Mouse (Mus musculus) heart, adult 2 months (tissue): ENCODE measurements around the gene Nfatc2. TPM values are rescaled to one million over a fixed set of nuclear protein-coding genes. Genes with fewer than 3 reads are reported as not detected.
A peak's percentile ranks its signal among the peaks of the same experiment; 100 is the strongest.

Experiments used
- DNase-seq, 2 experiments: peaks; one replicate each; pipeline ENCODE4 v3.0.0; 2021
- H3K27ac ChIP-seq: fragments of 200-600 bp; 2 replicates; pipeline ENCODE4 v1.8.1; 2022
- H3K27me3 ChIP-seq: fragments of 200-500 bp; 2 replicates; pipeline ENCODE4 v1.6.1; 2012; ENCODE audit warnings: mild to moderate bottlenecking, low read length, inconsistent platforms, mixed read lengths; ENCODE audit not compliant: control insufficient read depth, insufficient read depth
- H3K36me3 ChIP-seq: fragments of 200-500 bp; 2 replicates; pipeline ENCODE4 v1.6.1; 2012; ENCODE audit warnings: low read length, inconsistent platforms; ENCODE audit not compliant: control insufficient read depth, insufficient read depth
- H3K4me1 ChIP-seq: fragments of 200-500 bp; 2 replicates; pipeline ENCODE4 v1.6.1; 2011; ENCODE audit warnings: low read length; ENCODE audit not compliant: control insufficient read depth, insufficient read depth
- H3K4me3 ChIP-seq: fragments of 200-600 bp; 2 replicates; pipeline ENCODE4 v1.8.1; 2022
- H3K79me2 ChIP-seq: fragments of 200-500 bp; replicated peaks from 2 replicates; pipeline ENCODE4 v1.6.1; 2012; ENCODE audit warnings: mild to moderate bottlenecking, inconsistent platforms, low read length, moderate library complexity, mixed read lengths; ENCODE audit not compliant: control insufficient read depth, insufficient read depth
- H3K9ac ChIP-seq: fragments of 200-500 bp; 2 replicates; pipeline ENCODE4 v1.6.1; 2012; ENCODE audit warnings: low read depth, mild to moderate bottlenecking, control low read depth, inconsistent platforms, low read length, mixed read lengths
- CTCF ChIP-seq: fragments of 200-600 bp; IDR thresholded peaks from 2 replicates; pipeline ENCODE4 v1.8.1; 2022; ENCODE audit warnings: antibody characterized with exemption, mild to moderate bottlenecking, moderate library complexity
- EP300 ChIP-seq: fragments of 200-500 bp; IDR thresholded peaks from 2 replicates; pipeline ENCODE4 v1.6.1; 2011; ENCODE audit warnings: low read depth, low read length, control low read depth; ENCODE audit not compliant: insufficient read depth
- POLR2A ChIP-seq: fragments of 200-500 bp; IDR thresholded peaks from 2 replicates; pipeline ENCODE4 v1.6.1; 2011; ENCODE audit warnings: mild to moderate bottlenecking, low read depth, low read length, control low read depth; ENCODE audit not compliant: insufficient read depth
- WGBS: fragments of 180-500 bp; shearing (Covaris S2); methylation state at CpG from one replicate; pipeline ENCODE4 v1.1.7; 2018; 5-methylcytosine and 5-hydroxymethylcytosine counted together
- intact Hi-C: fragments of 180-260 bp; cut with DNase I; formaldehyde crosslinking; loops from one replicate; pipeline ENCODE4 v1.15.1; 2025
- polyA plus RNA-seq: library from polyadenylated mRNA; depleted of rRNA; stranded (reverse); fragments of >200 nt; gene quantifications from 2 replicates; pipeline ENCODE4 v1.2.3, GENCODE M21; 2012
- total RNA-seq, 2 experiments: library from RNA; stranded (reverse); gene quantifications; 2 replicates each; pipeline ENCODE4 v1.2.3; 2021

Nfatc2 gene
- total and polyA plus RNA-seq, 3 experiments = 11.2 to 18.3 (median 12.8) TPM

DNA sequence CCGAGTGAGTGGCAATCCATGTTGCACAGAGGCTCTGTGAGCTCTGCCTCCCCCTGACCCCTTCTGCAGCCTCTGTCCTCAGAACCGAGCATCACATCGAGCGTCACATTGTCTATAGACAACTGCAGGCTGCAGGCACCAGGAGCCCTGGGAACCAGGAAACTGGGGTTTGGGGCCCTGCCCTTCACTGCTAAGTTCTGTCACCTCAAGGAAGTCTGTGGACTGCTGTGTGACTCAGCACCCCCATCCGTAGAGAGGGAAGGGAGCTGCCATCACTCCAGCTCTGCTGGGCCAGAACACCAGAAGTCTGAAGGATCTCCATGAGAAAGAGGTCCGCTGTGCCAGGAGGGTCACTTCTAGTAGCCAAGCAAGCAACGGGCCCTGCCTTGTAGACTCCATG is 84.7 kb downstream of the Nfatc2 start:
- Histone ChIP-seq H3K36me3 (peaks cover 2% of the 10 kb centered on the region; the same call in 1 of the 2 replicates), H3K27ac (no peak overlapping the region), H3K9ac (no peak overlapping the region), H3K27me3 (no peaks in the 10 kb centered on the region), H3K4me3 (no peak overlapping the region), H3K4me1 (peaks cover 4% of the 10 kb centered on the region), H3K79me2 (no peaks in the 10 kb centered on the region)
- 83% methylated on average over 7 of the region's 7 CpGs for WGBS
- TF ChIP-seq EP300 = no peak
- no peak for TF ChIP-seq POLR2A
- TF ChIP-seq CTCF = no peak
- DNase-seq = no peak
- intact Hi-C loops = loop anchor here (5.0 kb wide), 1 partner anchor 39 kb away; no protein-coding TSS in a partner anchor

DNA sequence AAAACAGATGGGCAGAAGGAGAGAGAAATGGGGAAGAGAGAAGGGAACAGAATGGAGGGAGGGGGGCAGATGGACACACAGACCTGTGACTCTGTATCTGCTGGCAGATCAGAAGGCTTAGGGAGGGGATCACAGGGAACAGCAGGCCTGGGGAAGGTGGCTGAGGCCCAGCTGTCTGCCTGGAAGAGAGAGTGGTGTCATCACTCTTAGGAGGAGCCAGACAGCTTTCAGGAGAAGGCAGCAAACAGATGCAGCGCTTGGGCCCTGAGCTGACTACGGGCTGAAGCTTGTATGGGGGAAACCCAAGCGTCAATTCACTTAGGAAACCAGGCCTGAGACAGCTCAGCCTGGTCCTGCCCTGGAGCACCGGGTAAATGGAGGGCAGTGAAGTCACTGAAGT is 86.0 kb downstream of the Nfatc2 start:
- intact Hi-C loops = loop anchor here (5.0 kb wide), 1 partner anchor 38 kb away; no protein-coding TSS in a partner anchor

DNA sequence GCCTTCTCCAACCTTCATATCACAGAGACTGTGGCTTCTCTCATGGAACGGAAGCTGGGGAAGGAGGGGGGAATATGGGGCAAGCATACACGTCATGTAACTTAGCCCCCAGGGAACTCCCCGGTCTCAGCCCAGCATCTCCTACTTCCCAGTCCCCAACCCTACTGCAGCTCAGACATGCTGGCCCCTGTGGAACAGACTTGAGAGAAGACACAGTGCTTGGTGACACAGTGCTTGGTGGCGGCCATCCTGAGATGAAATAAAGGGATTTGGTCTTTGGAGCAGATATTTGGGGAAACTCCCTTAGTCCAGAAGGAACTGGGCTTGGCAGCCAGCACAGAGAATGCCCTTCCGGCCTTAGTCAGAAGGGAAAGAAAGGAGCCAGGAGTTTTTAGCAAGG is 87.3 kb downstream of the Nfatc2 start:
- H3K4me3 ChIP-seq = no peak overlapping the region
- WGBS = 60% methylated on average over 5 of the region's 5 CpGs
- intact Hi-C loops = no loop called here
- H3K4me1 ChIP-seq = peaks cover 3% of the 10 kb centered on the region
- no peak for TF ChIP-seq POLR2A
- no peak for TF ChIP-seq EP300
- TF ChIP-seq CTCF = no peak
- peak in 1 of 2 experiments; percentile 37 for DNase-seq
- H3K9ac ChIP-seq = no peak overlapping the region
- peaks cover 2% of the 10 kb centered on the region; the same call in 1 of the 2 replicates for H3K36me3 ChIP-seq
- no peak overlapping the region for H3K27ac ChIP-seq
- no peaks in the 10 kb centered on the region for H3K79me2 ChIP-seq
- no peaks in the 10 kb centered on the region for H3K27me3 ChIP-seq

More for the DNA sequence above, 86.0 kb downstream of the Nfatc2 start:
- no peak for TF ChIP-seq EP300
- no peak for TF ChIP-seq POLR2A
- TF ChIP-seq CTCF = no peak
- Histone ChIP-seq H3K4me3 (no peak overlapping the region), H3K79me2 (no peaks in the 10 kb centered on the region), H3K27ac (no peak overlapping the region), H3K4me1 (peaks cover 4% of the 10 kb centered on the region), H3K9ac (no peak overlapping the region), H3K27me3 (no peaks in the 10 kb centered on the region), H3K36me3 (peaks cover 2% of the 10 kb centered on the region; the same call in 1 of the 2 replicates)
- 77% methylated on average over 4 of the region's 4 CpGs for WGBS
- DNase-seq = no peak

DNA sequence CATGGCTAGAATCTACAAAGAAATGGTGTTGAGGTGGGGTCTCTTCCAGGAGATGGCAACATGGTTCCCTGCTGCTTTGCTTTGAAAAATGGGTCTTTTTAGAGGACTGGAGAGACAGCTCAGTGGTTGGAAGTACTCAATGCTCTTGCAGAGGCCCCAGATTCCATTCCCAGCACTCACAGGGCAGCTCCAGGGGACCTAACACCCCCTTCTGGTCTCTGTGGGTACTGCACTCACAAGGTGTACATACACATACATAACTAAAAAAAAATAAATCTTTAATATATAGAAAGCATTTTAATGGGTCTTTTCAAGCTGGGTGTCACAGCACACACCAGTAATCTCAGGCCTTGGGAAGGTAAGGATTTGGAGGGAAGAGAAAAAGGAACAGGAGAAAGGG is 89.9 kb downstream of the Nfatc2 start:
- Histone ChIP-seq H3K9ac (no peak overlapping the region), H3K27ac (no peak overlapping the region), H3K27me3 (no peaks in the 10 kb centered on the region), H3K4me1 (no peaks in the 10 kb centered on the region), H3K4me3 (no peak overlapping the region), H3K79me2 (no peaks in the 10 kb centered on the region), H3K36me3 (no peaks in the 10 kb centered on the region)
- intact Hi-C loops = no loop called here
- no peak for DNase-seq
- no peak for TF ChIP-seq POLR2A
- peak; percentile 20; the same call in 1 of the 2 replicates for TF ChIP-seq CTCF

DNA sequence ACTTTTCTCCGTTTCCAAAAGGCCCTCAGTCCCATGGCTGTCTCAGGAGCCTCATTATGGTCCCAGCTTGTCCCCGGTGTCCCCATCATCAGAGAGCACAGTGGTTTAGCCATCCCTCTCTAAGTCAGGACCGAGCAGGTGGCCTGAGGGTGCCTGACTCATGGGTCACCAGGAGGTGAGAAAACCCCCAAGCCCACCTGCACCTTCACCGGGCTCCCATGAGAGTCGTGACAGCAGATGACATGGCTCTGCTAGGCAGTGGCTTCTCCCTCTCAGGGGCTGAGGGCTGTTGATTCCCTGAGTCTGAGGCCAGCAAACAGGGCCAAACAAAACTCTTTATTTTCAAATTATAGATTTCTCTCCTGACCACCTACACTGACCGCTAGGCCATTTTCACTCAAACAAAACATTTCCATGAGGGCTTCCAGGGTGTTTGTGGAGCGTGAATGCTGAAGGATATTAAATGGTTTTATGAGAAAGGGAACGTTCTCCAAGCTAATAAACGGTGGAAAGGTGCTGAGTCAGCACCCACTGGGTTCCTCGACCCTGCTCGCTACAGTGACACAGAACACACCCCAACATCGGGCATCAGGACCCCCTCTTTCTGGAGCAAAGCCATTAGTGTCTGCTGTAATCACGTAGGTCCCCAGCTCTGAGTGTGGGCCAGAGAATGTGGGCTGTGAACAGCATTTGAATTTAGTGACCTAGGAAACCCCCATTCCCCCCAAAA is 92.8 kb downstream of the Nfatc2 start:
- no peak overlapping the region for H3K4me3 ChIP-seq
- no peaks in the 10 kb centered on the region for H3K27me3 ChIP-seq
- TF ChIP-seq CTCF (no peak), EP300 (no peak), POLR2A (no peak)
- H3K36me3 ChIP-seq = no peaks in the 10 kb centered on the region
- WGBS = 88% methylated on average over 13 of the region's 13 CpGs
- no peaks in the 10 kb centered on the region for H3K4me1 ChIP-seq
- no peaks in the 10 kb centered on the region for H3K79me2 ChIP-seq
- intact Hi-C loops = no loop called here
- no peak overlapping the region for H3K9ac ChIP-seq
- DNase-seq = no peak
- no peak overlapping the region for H3K27ac ChIP-seq

DNA sequence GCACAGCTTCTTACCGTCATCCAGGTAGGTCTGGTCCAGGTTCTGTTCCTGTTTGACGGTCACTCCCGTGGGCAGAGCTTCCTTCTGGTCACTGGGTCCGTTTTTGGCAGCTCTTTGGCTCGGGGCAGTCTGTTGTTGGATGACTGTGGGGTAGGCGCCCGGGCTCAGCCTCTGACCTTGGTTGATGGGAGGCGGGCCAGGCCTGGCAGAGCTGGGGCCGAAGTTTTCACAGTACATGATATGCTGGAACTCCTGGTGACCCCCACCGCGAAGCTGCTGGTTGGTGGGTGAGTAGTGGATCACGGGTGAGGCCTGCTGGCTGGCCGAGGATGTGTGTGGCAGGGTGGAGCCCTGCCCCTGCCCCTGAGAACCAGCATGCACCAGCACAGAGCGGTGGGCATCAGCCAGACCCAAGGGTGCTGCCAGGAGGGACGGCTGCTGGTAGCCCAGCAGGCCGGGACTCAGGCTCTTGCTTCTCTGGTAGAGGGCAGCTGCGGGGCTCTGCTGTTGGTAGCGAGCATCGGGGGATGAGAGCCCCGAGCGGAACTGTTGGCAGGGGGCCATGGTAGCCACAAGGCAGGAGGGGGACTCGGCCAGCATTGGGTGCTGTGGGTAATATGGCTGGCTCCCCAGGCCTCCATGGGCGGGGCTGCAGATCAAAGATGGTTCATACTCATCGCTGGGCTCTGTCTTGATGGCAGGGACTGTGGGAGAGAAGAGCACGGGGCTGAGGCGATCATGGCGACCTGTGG is 96.8 kb downstream of the Nfatc2 start:
- Histone ChIP-seq H3K4me3 (no peak overlapping the region), H3K9ac (no peak overlapping the region), H3K79me2 (no peaks in the 10 kb centered on the region), H3K36me3 (no peaks in the 10 kb centered on the region), H3K27ac (no peak overlapping the region), H3K4me1 (peaks cover 3% of the 10 kb centered on the region; the same call in 1 of the 2 replicates), H3K27me3 (no peaks in the 10 kb centered on the region)
- TF ChIP-seq CTCF (no peak), POLR2A (no peak), EP300 (0 out of 2 replicates have a peak, but pooled peaks have one; percentile 24)
- intact Hi-C loops = no loop called here
- DNase-seq = peak; percentile 43 to 62
- WGBS = 71% methylated on average over 27 of the region's 27 CpGs
